Mouse (Mus musculus) frontal cortex, postnatal 10 days (tissue): ENCODE results near the gene Cyp4f18.
"Not testable (repeated sequence)": the region's sequence is repeated elsewhere in the genome, so short reads cannot be mapped to it uniquely, and the experiment has no call there.

Source experiments
- DNase-seq, 2 experiments: peaks; one replicate each; pipeline ENCODE4 v3.0.0; 2022; ENCODE audit warnings: low spot score in 2 of 2, mixed read lengths in 1 of 2

Cyp4f18 gene

GRCm38 (mm10) chr8:71981032-71981431 is 28.4 kb downstream of the Cyp4f18 start:
- no peak for DNase-seq

GRCm38 (mm10) chr8:71974211-71974610 is 35.2 kb downstream of the Cyp4f18 start:
- no peak for DNase-seq

GRCm38 (mm10) chr8:71971945-71972344 is 37.5 kb downstream of the Cyp4f18 start:
- DNase-seq: no peak

GRCm38 (mm10) chr8:71968636-71969035 is 40.8 kb downstream of the Cyp4f18 start:
- no peak for DNase-seq

GRCm38 (mm10) chr8:71968100-71968499 is 41.3 kb downstream of the Cyp4f18 start:
- no peak for DNase-seq

- DNase-seq: no peak
These were observed 42.2 kb downstream of the Cyp4f18 start for GRCm38 (mm10) chr8:71967261-71967660.

GRCm38 (mm10) chr8:71966411-71966810 is 43.0 kb downstream of the Cyp4f18 start:
- no peak for DNase-seq

GRCm38 (mm10) chr8:71965166-71965565 is 44.3 kb downstream of the Cyp4f18 start:
- DNase-seq: no peak

GRCm38 (mm10) chr8:71964051-71964450 is 45.4 kb downstream of the Cyp4f18 start:
- no peak for DNase-seq

GRCm38 (mm10) chr8:71961796-71962195 is 47.6 kb downstream of the Cyp4f18 start:
- DNase-seq: no peak

GRCm38 (mm10) chr8:71960483-71960882 is 48.9 kb downstream of the Cyp4f18 start:
- DNase-seq: no peak

GRCm38 (mm10) chr8:71954666-71955065 is 54.8 kb downstream of the Cyp4f18 start:
- no peak for DNase-seq

- DNase-seq: not testable (repeated sequence)
These were observed 56.3 kb downstream of the Cyp4f18 start for GRCm38 (mm10) chr8:71952961-71953700.

GRCm38 (mm10) chr8:71952489-71952888 is 56.9 kb downstream of the Cyp4f18 start:
- no peak for DNase-seq

- DNase-seq: no peak
These were observed 57.8 kb downstream of the Cyp4f18 start for GRCm38 (mm10) chr8:71951436-71952161.

- DNase-seq: peak; percentile 93 to 97
These were observed 58.8 kb downstream of the Cyp4f18 start, which contains the start of gene Zfp961 for GRCm38 (mm10) chr8:71950482-71951221. Zfp961 (plus strand) TSS chr8:71951038.

- DNase-seq: no peak
These were observed 60.8 kb downstream of the Cyp4f18 start for GRCm38 (mm10) chr8:71948624-71949023.

- DNase-seq: no peak
These were observed 67.7 kb downstream of the Cyp4f18 start for GRCm38 (mm10) chr8:71941776-71942175.

GRCm38 (mm10) chr8:71940293-71941208 is 68.9 kb downstream of the Cyp4f18 start:
- DNase-seq: no peak
